39 mouse cellular contexts compared by ENCODE assay signal in the genomic region with DNA sequence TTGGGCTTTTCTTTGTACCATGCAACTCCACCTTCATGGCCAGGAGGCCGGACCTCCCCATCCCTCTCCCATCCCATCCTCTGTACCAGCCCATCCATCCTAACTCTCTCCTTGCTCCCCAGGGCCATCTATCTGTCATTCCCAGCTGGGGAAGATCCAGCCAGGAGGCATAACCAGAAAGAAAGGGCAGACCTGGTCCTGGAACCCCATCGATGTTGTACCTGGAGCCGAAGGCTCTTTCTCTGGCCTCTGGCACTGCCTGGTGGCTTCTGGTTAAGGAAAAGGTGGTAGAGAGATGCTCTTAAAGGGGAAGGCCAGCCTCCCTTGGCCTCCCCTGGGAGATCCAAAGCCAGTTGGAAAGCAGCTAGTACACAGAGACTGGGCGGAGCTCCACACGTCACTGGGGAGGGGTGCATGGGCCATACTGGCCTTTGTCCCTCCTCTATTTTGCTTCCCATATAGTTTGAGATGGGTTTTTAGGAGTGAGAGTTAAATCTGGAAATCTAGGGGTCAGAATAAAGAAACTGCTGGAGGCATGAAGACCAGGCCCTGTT. TPM values are rescaled to one million over a fixed set of nuclear protein-coding genes. Genes with fewer than 3 reads are reported as not detected.
A peak's percentile ranks its signal among the peaks of the same experiment; 100 is the strongest.
DNase-seq lines count a peak whose midpoint lies in the region; ATAC-seq and TF ChIP-seq lines count a peak whose summit lies in the region.
"Had no signal": no experiment of that assay in that cellular context is flagged by ENCODE, and none has a peak within 500 bp of the region (broad histone marks: within the 10 kb centered on the region; RNA-seq: fewer than 3 reads in every experiment).

No protein-coding gene starts in this region.

- no peaks in the 10 kb centered on the region for H3K27me3 ChIP-seq in heart, adult 2 months (ENCODE audit: control insufficient read depth, insufficient read depth, low read length)
- H3K27me3 ChIP-seq in heart, embryonic 14.5 days (ENCODE audit: control insufficient read depth, insufficient read depth, low read length) = no peaks in the 10 kb centered on the region
- H3K27me3 ChIP-seq: embryonic facial prominence, embryonic 12.5 days; forebrain, embryonic 15.5 days; intestine, embryonic 15.5 days had no signal

- TF ChIP-seq EP300 in heart, adult 2 months (IDR thresholded peaks at IDR 0.05; ENCODE audit: insufficient read depth, low read depth, low read length) = no peak

- peak overlapping the region; percentile 98 for H3K27ac ChIP-seq in heart, adult 2 months
- H3K27ac ChIP-seq in heart, embryonic 14.5 days (replicated peaks in 1 of 2; ENCODE audit: control insufficient read depth in 1 of 2, insufficient read depth in 1 of 2, low read depth in 2 of 2, low read length in 2 of 2) = peak overlapping the region; percentile 83 to 91
- H3K27ac ChIP-seq: embryonic facial prominence, embryonic 12.5 days; forebrain, embryonic 10.5 days; forebrain, embryonic 15.5 days; hindbrain, embryonic 10.5 days; hindbrain, postnatal 0 days; intestine, embryonic 15.5 days; liver, embryonic 14.5 days had no signal

- H3K4me3 ChIP-seq in heart, adult 2 months = no peak overlapping the region
- no peak overlapping the region for H3K4me3 ChIP-seq in heart, embryonic 14.5 days (ENCODE audit: control insufficient read depth in 1 of 2, insufficient read depth in 1 of 2, low read depth in 1 of 2, low read length in 2 of 2)
- H3K4me3 ChIP-seq: embryonic facial prominence, embryonic 12.5 days; forebrain, embryonic 10.5 days; forebrain, embryonic 15.5 days; intestine, embryonic 15.5 days had no signal

- H3K36me3 ChIP-seq in heart, adult 2 months (ENCODE audit: control insufficient read depth, insufficient read depth, low read length) = no peaks in the 10 kb centered on the region
- peaks cover 9% of the 10 kb centered on the region; the same call in 1 of the 2 replicates for H3K36me3 ChIP-seq in heart, embryonic 14.5 days (ENCODE audit: control insufficient read depth, insufficient read depth, low read length)
- H3K36me3 ChIP-seq: embryonic facial prominence, embryonic 12.5 days; forebrain, embryonic 10.5 days; forebrain, embryonic 15.5 days; hindbrain, embryonic 10.5 days; intestine, embryonic 15.5 days had no signal

- WGBS in heart, adult 2 months = 75% methylated on average over 5 of the region's 5 CpGs
- 91% methylated on average over 5 of the region's 5 CpGs for WGBS in heart, embryonic 14.5 days

- TF ChIP-seq POLR2A in heart, adult 2 months (IDR thresholded peaks at IDR 0.05; ENCODE audit: insufficient read depth, low read depth, low read length) = no peak

- H3K79me2 ChIP-seq in heart, adult 2 months (replicated peaks; ENCODE audit: control insufficient read depth, insufficient read depth, low read length) = no peaks in the 10 kb centered on the region

- no peaks in the 10 kb centered on the region for H3K9me3 ChIP-seq in heart, embryonic 14.5 days (ENCODE audit: control insufficient read depth, low read length)
- H3K9me3 ChIP-seq: embryonic facial prominence, embryonic 12.5 days; forebrain, embryonic 10.5 days; forebrain, embryonic 15.5 days; hindbrain, embryonic 10.5 days; intestine, embryonic 15.5 days had no signal

- DNase-seq in heart, adult 2 months = no peak
- no peak for DNase-seq in heart, adult 8-10 months (ENCODE audit: low spot score)
- peak; percentile 50 for DNase-seq in layer of hippocampus, adult 9-11 months
- no peak for DNase-seq in layer of hippocampus, adult 8-10 months (ENCODE audit: low spot score in 2 of 2)
- peak; percentile 34 to 59 for DNase-seq in heart, postnatal 10 days
- DNase-seq in thymus, postnatal 14 days = no peak
- DNase-seq: adrenal gland, adult 2 months; adrenal gland, postnatal 36 days; B cell, adult 2 months; cerebellum, adult 9-10 months; cerebellum, postnatal 36 days; embryo, embryonic 11 days; kidney, adult 2 months; kidney, postnatal 36 days; layer of hippocampus, postnatal 36 days; liver; lung, embryonic 14.5 days; lung, postnatal 14 days; midbrain, embryonic 14.5 days; retina, postnatal 1 day; right cerebral cortex, postnatal 14 days had no signal

- no peak for ATAC-seq in heart, embryonic 14.5 days (ENCODE audit: insufficient number of reproducible peaks, insufficient read depth, low FRiP score, low read depth)
- no peak for ATAC-seq in erythroblast, adult 5-6 weeks (replicated peaks; ENCODE audit: low FRiP score, poor library complexity, severe bottlenecking)
- ATAC-seq: forebrain, embryonic 15.5 days; intestine, embryonic 15.5 days had no signal

- intact Hi-C loops in heart, adult 2 months (cut with DNase I) = no loop called here
- intact Hi-C loops in heart, postnatal 10 days (cut with DNase I) = no loop called here

- H3K9ac ChIP-seq in heart, adult 2 months (ENCODE audit: low read depth, low read length) = no peak overlapping the region
- H3K9ac ChIP-seq in heart, embryonic 14.5 days (ENCODE audit: low read length) = no peak overlapping the region
- H3K9ac ChIP-seq: embryonic facial prominence, embryonic 12.5 days; forebrain, embryonic 15.5 days; intestine, embryonic 15.5 days; liver, embryonic 14.5 days; lung, embryonic 14.5 days had no signal

- H3K4me1 ChIP-seq in heart, adult 2 months (ENCODE audit: control insufficient read depth, insufficient read depth, low read length) = peaks cover 7% of the 10 kb centered on the region; the same call in 1 of the 2 replicates
- peaks cover 48 to 67% of the 10 kb centered on the region in 2 experiments for H3K4me1 ChIP-seq in heart, embryonic 14.5 days (ENCODE audit: control insufficient read depth in 2 of 2, insufficient read depth in 2 of 2, low read length in 2 of 2)
- H3K4me1 ChIP-seq: forebrain, embryonic 15.5 days had no signal

- no peak overlapping the region for H3K4me2 ChIP-seq in heart, embryonic 14.5 days (ENCODE audit: low read length)
- H3K4me2 ChIP-seq: embryonic facial prominence, embryonic 12.5 days; forebrain, embryonic 15.5 days; intestine, embryonic 15.5 days; lung, embryonic 14.5 days had no signal

- TF ChIP-seq CTCF in heart, adult 2 months (IDR thresholded peaks at IDR 0.05) = no peak

RNA-seq across cellular contexts. Expression of gene Ldb3, which starts 1.6 kb away (rescaled TPM):
- total RNA-seq in heart, adult 2 months (2021) = 1,000 to 10,000 TPM in 1 of 2 experiments, 100 to 1,000 TPM in 1; 940 to 1,084 TPM
- polyA plus RNA-seq in heart, adult 2 months (2012; rRNA removed) = 1,077 and 1,138 TPM in 2 replicates
- 1,000 to 10,000 TPM; 1,077 to 1,246 (median 1,126) TPM for total RNA-seq in heart, adult 8-10 months (2022)
- 1 to 10 TPM; 4.1 to 4.8 (median 4.3) TPM for total RNA-seq in layer of hippocampus, adult 8-10 months (2022)
- polyA plus RNA-seq in heart, embryonic 14.5 days (2014; fragmentation: Nextera tagmentation; extraction: Ambion mirVana) = 301 and 314 TPM in 2 replicates
- total RNA-seq in heart, postnatal 10 days (2021) = 100 to 1,000 TPM; 879 to 920 TPM
- not detected in 2 replicates for total RNA-seq in erythroblast, adult 5-6 weeks (2015; ENCODE audit: low replicate concordance)
- total RNA-seq in erythroblast, adult 5-6 weeks (2017; ENCODE audit: low replicate concordance) = not detected in 2 replicates
- total RNA-seq: granulocyte monocyte progenitor cell, adult 5-6 weeks; monocyte, adult 5-6 weeks had no signal

RNA-seq across cellular contexts. Expression of gene Opn4, which starts 9.8 kb away (rescaled TPM):
- total RNA-seq in heart, adult 2 months (2021) = 1 to 10 TPM; 2.4 to 2.6 TPM
- polyA plus RNA-seq in heart, adult 2 months (2012; rRNA removed) = 7.9 and 9.2 TPM in 2 replicates
- total RNA-seq in heart, adult 8-10 months (2022) = 1 to 10 TPM; 1.7 to 2.5 (median 2.4) TPM
- total RNA-seq in layer of hippocampus, adult 8-10 months (2022) = not detected
- 5.0 and 5.2 TPM in 2 replicates for polyA plus RNA-seq in heart, embryonic 14.5 days (2014; fragmentation: Nextera tagmentation; extraction: Ambion mirVana)
- 1 to 10 TPM; 2.0 to 2.3 TPM for total RNA-seq in heart, postnatal 10 days (2021)
- not detected in 2 replicates for total RNA-seq in erythroblast, adult 5-6 weeks (2015; ENCODE audit: low replicate concordance)
- not detected in 2 replicates for total RNA-seq in erythroblast, adult 5-6 weeks (2017; ENCODE audit: low replicate concordance)
- total RNA-seq: adrenal gland, postnatal 36 days; gastrocnemius, adult 8-10 months; granulocyte monocyte progenitor cell, adult 5-6 weeks; hindbrain, postnatal 0 days; layer of hippocampus, postnatal 36 days; left cerebral cortex, postnatal 14 days; monocyte, adult 5-6 weeks had no signal
- polyA plus RNA-seq: forebrain, embryonic 15.5 days; hindbrain, embryonic 10.5 days; intestine, embryonic 15.5 days; kidney, adult 2 months; limb, embryonic 11.5 days; liver, embryonic 14.5 days; lung, embryonic 14.5 days; midbrain, embryonic 14.5 days; neural tube, embryonic 14.5 days; small intestine, adult 2 months; stomach, embryonic 14.5 days; urinary bladder, adult 2 months had no signal

Comparison
In these comparisons a context has a peak if more than half of its experiments do, and no peak if none do; other contexts are left out.
1. DNase-seq: peak in layer of hippocampus, adult 9-11 months (single experiment) and heart, postnatal 10 days (2 of 2); none in heart, adult 2 months (0 of 2), heart, adult 8-10 months (single experiment), layer of hippocampus, adult 8-10 months (0 of 2) and thymus, postnatal 14 days (single experiment).
2. RNA of gene Ldb3, which starts 1.6 kb away (total RNA-seq): 1,077 to 1,246 TPM in heart, adult 8-10 months, 940 to 1,084 TPM in heart, adult 2 months and 879 to 920 TPM in heart, postnatal 10 days; 4.1 to 4.8 TPM in layer of hippocampus, adult 8-10 months and not detected in erythroblast, adult 5-6 weeks; every median in the first group is over 100 times any median in the second.